Mouse (Mus musculus) liver, embryonic 14.5 days (tissue): ENCODE results near the gene Litaf.

Experiments used
- CTCF ChIP-seq: IDR thresholded peaks from 2 replicates; pipeline ENCODE4 v1.5.1; 2016; ENCODE audit warnings: antibody characterized with exemption, low read depth, control low read depth
- EP300 ChIP-seq: IDR thresholded peaks from 2 replicates; pipeline ENCODE4 v1.6.1; 2016; ENCODE audit warnings: antibody characterized with exemption, low read depth

- TF ChIP-seq CTCF = no peak
- no peak for TF ChIP-seq EP300
Observed at GRCm38 (mm10) chr16:11030844-11031243, 35.1 kb downstream of the Litaf start.
